Mouse (Mus musculus) neural tube, embryonic 12.5 days (tissue): ENCODE results near the gene Rplp2. TPM values are rescaled to one million over a fixed set of nuclear protein-coding genes. Genes with fewer than 3 reads are reported as not detected.

ENCODE experiments used
- ATAC-seq: fragments of 200-750 bp; cut with Nextera tagmentation; 2 replicates; pipeline ENCODE4 v1.8.0; 2017; ENCODE audit warnings: low read depth, mild to moderate bottlenecking, moderate TSS enrichment, moderate library complexity; ENCODE audit not compliant: low FRiP score
- H3K27ac ChIP-seq: fragments of 300-500 bp; sonication (generic); 2 replicates; pipeline ENCODE4 v1.5.1; 2016
- H3K27me3 ChIP-seq: fragments of 300-500 bp; sonication (generic); replicated peaks from 2 replicates; pipeline ENCODE4 v1.6.1; 2016; ENCODE audit warnings: mild to moderate bottlenecking
- H3K36me3 ChIP-seq: fragments of 300-500 bp; sonication (generic); 2 replicates; pipeline ENCODE4 v1.6.1; 2016; ENCODE audit warnings: mild to moderate bottlenecking
- H3K4me1 ChIP-seq: fragments of 300-500 bp; sonication (generic); 2 replicates; pipeline ENCODE4 v1.6.1; 2016
- H3K4me2 ChIP-seq: fragments of 300-500 bp; sonication (generic); replicated peaks from 2 replicates; pipeline ENCODE4 v1.6.1; 2016; ENCODE audit warnings: mild to moderate bottlenecking
- H3K4me3 ChIP-seq: fragments of 300-500 bp; sonication (generic); 2 replicates; pipeline ENCODE4 v1.5.1; 2016
- H3K9ac ChIP-seq: fragments of 300-500 bp; sonication (generic); 2 replicates; pipeline ENCODE4 v1.6.1; 2016; ENCODE audit warnings: mild to moderate bottlenecking
- H3K9me3 ChIP-seq: fragments of 300-500 bp; sonication (generic); 2 replicates; pipeline ENCODE4 v1.6.1; 2016; ENCODE audit warnings: mild to moderate bottlenecking
- WGBS: fragments of 180-500 bp; shearing (Covaris S2); methylation state at CpG from one replicate; pipeline ENCODE4 v1.1.7; 2016; 5-methylcytosine and 5-hydroxymethylcytosine counted together
- polyA plus RNA-seq: library from polyadenylated mRNA; unstranded; fragments of >200 nt; fragmentation: Nextera tagmentation; extraction: Ambion mirVana; gene quantifications from 2 replicates; pipeline ENCODE4 v1.2.1, GENCODE M21; 2016

Rplp2 gene
- polyA plus RNA-seq, 1 experiment from 2014 or later, result 803 TPM

DNA sequence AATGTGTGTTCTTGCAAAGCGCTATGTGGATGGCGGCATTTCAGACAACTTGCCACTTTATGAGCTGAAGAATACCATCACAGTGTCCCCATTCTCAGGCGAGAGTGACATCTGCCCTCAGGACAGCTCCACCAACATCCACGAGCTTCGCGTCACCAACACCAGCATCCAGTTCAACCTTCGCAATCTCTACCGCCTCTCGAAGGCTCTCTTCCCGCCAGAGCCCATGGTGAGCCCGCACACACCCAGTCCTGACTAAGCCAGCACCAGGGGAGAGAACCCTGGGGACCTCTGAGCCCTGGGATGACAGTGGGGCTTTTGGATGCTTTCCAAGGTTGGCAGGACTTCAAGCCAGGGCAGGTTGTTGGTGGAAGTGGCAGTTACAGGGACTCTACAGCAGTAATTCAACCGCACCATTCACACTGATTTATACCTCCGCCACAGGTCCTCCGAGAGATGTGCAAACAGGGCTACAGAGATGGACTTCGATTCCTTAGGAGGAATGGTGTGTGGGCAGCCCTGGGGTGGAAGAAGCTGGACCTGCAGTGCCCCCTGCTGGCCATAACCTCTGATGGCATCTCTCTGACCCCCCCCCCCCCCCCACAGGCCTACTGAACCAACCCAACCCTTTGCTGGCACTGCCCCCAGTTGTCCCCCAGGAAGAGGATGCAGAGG, 11.0 kb downstream of the Rplp2 start:
- H3K4me1 ChIP-seq, result peaks cover 26% of the 10 kb centered on the region
- no peaks in the 10 kb centered on the region for H3K9me3 ChIP-seq
- ATAC-seq, result no peak
- 77% methylated on average over 15 of the region's 15 CpGs for WGBS
- no peak overlapping the region for H3K27ac ChIP-seq
- peaks cover 12% of the 10 kb centered on the region for H3K36me3 ChIP-seq
- H3K4me3 ChIP-seq, result no peak overlapping the region
- H3K4me2 ChIP-seq, result no peak overlapping the region
- no peak overlapping the region for H3K9ac ChIP-seq
- H3K27me3 ChIP-seq, result peaks cover 40% of the 10 kb centered on the region

DNA sequence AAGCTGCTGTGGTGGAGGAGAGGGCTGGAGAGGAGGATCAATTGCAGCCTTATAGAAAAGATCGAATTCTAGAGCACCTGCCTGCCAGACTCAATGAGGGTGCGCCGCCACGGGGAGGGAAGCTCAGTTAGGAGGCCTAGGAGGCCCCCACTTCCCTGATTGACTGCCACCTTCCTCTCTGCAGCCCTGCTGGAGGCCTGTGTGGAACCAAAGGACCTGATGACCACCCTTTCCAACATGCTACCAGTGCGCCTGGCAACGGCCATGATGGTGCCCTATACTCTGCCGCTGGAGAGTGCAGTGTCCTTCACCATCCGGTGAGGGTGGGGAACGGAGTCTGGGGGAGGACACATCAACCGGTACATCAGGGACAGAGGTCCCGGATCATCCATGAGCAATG, 11.5 kb downstream of the Rplp2 start:
- no peaks in the 10 kb centered on the region for H3K9me3 ChIP-seq
- no peak overlapping the region for H3K4me2 ChIP-seq
- H3K36me3 ChIP-seq, result peaks cover 12% of the 10 kb centered on the region
- H3K4me1 ChIP-seq, result peaks cover 26% of the 10 kb centered on the region
- H3K4me3 ChIP-seq, result no peak overlapping the region
- peaks cover 45% of the 10 kb centered on the region for H3K27me3 ChIP-seq
- no peak for ATAC-seq
- no peak overlapping the region for H3K27ac ChIP-seq
- 92% methylated on average over 11 of the region's 11 CpGs for WGBS
- no peak overlapping the region for H3K9ac ChIP-seq

- ATAC-seq, result no peak
- H3K4me2 ChIP-seq, result no peak overlapping the region
- WGBS, result 91% methylated on average over 17 of the region's 17 CpGs
- H3K9ac ChIP-seq, result no peak overlapping the region
- H3K4me3 ChIP-seq, result no peak overlapping the region
- peaks cover 26% of the 10 kb centered on the region for H3K4me1 ChIP-seq
- H3K9me3 ChIP-seq, result no peaks in the 10 kb centered on the region
- peaks cover 12% of the 10 kb centered on the region for H3K36me3 ChIP-seq
- no peak overlapping the region for H3K27ac ChIP-seq
- H3K27me3 ChIP-seq, result peaks cover 51% of the 10 kb centered on the region
These were observed 12.1 kb downstream of the Rplp2 start for GRCm38 (mm10) chr7:141459301-141459711.

DNA sequence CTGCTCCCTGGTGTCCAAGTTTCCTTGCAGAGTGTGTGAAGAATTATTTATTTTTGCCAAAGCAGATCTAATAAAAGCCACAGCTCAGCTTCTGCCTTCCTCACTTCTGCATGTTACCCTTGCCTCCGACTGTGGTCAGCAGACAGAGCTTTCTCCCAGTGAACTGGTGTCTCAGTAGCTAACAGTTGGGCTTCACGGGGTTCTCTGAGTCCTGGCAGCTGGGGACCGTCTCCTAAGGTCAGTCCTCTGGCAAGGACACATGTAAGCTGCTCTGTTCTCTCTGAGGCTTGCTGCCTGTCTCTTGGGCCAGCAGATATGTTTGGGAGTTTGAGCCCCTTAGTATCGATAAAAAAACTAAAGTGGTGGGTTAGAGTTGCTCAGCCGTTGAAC, 12.8 kb downstream of the Rplp2 start:
- peaks cover 12% of the 10 kb centered on the region for H3K36me3 ChIP-seq
- no peak for ATAC-seq
- peaks cover 23% of the 10 kb centered on the region for H3K4me1 ChIP-seq
- H3K4me2 ChIP-seq, result no peak overlapping the region
- no peaks in the 10 kb centered on the region for H3K9me3 ChIP-seq
- H3K9ac ChIP-seq, result no peak overlapping the region
- 77% methylated on average over 5 of the region's 5 CpGs for WGBS
- H3K27ac ChIP-seq, result no peak overlapping the region
- H3K27me3 ChIP-seq, result peaks cover 58% of the 10 kb centered on the region
- H3K4me3 ChIP-seq, result no peak overlapping the region

DNA sequence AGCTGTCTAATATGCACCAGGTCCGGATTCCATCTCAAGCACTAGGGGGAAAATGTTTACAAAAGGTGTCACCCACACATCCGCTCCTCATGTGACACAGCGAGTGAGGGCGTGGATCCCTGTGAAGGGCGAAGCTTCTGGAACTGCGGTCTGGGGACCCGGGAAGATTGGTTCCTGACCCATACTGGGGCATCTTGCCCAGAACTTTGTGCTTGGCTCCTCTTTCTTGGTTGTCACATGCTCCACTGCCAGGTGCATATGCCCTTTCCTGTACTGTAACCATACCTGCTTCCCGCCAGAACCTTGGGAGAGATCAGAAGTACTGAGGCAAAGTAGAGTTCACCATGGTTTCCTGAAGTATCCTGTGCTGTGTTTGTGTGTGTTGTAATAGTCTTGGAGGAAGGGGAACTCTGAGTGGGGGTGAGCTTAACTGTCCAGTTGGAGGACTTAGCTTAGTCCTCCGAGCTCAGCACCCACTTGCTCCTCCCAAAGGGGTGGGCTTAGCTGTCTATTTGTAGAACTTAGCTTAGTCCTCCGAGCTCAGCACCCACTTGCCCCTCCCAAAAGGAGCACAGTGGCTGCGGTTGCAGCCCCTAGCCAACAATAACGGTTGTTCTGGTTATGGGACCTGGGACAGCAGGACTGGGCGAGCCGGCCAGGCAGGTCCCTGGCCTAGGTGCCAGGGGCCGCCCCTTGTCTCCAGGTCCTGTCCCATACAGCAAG, 13.4 kb downstream of the Rplp2 start, which contains the start of gene Cracr2b:
Cracr2b (plus strand) TSS at position 704 of the 723 bp plus-strand sequence.
- ATAC-seq, result no peak
- H3K4me2 ChIP-seq, result peak within 1 kb of the TSS; percentile 60
- 77% methylated on average over 15 of the region's 15 CpGs for WGBS
- no peak within 1 kb of the TSS for H3K27ac ChIP-seq
- peaks cover 23% of the 10 kb centered on the region for H3K4me1 ChIP-seq
- H3K36me3 ChIP-seq, result peaks cover 12% of the 10 kb centered on the region
- peak within 1 kb of the TSS; percentile 30 for H3K4me3 ChIP-seq
- no peaks in the 10 kb centered on the region for H3K9me3 ChIP-seq
- H3K27me3 ChIP-seq, result peaks cover 64% of the 10 kb centered on the region
- H3K9ac ChIP-seq, result peak within 1 kb of the TSS; percentile 51

DNA sequence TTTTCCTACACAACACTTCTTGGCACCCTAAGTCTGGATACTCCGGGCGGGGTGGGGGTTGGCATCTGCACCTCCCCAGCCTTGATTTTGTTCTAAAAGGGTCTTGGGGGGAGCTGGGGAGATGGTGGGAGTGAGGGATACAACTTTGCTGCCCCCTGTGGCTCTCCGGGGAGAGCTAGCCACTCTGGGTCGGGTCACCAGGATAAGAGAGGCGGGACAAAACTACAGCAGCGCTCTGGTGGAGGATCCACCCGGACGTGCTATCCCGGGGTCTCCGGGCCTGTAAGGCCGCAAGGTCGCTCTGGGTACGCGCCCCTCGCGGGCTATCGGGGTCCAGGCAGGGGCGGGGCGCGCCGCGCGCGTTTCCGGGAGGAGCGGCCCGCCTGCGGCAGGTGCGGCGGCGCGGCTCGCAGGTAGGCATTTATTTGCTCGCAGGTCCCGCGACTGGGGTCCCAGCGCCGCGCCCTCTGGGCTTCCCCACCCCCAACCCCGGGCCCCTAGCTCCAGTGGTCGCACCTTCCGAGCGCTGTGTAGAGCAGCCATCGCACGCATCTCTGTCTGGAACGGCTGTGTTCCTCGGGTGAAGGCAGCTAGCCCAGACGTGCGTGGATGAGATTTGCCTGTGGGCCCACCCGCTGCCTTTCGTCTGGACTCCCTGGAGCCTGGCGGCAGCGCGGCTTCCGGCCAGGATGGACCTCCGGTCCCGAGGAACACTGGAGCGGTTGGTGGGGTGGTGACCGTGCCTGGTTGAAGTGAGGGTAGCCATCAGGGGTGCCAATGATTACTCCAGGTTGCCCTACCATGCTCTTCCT, 14.6 kb downstream of the Rplp2 start:
- 3% methylated on average over 59 of the region's 59 CpGs for WGBS
- Histone ChIP-seq H3K4me3 (peak overlapping the region; percentile 30), H3K9me3 (no peaks in the 10 kb centered on the region), H3K36me3 (peaks cover 12% of the 10 kb centered on the region), H3K4me2 (peak overlapping the region; percentile 60), H3K9ac (peak overlapping the region; percentile 51), H3K4me1 (peaks cover 11% of the 10 kb centered on the region), H3K27ac (no peak overlapping the region), H3K27me3 (peaks cover 76% of the 10 kb centered on the region)
- no peak for ATAC-seq

GRCm38 (mm10) chr7:141462333-141462821, 15.2 kb downstream of the Rplp2 start:
- H3K27ac ChIP-seq, result no peak overlapping the region
- peak overlapping the region; percentile 60; the same call in 1 of the 2 replicates for H3K4me2 ChIP-seq
- H3K9me3 ChIP-seq, result no peaks in the 10 kb centered on the region
- no peak for ATAC-seq
- peaks cover 12% of the 10 kb centered on the region for H3K36me3 ChIP-seq
- WGBS, result 16% methylated on average over 5 of the region's 5 CpGs
- peak overlapping the region; percentile 30; the same call in 1 of the 2 replicates for H3K4me3 ChIP-seq
- H3K27me3 ChIP-seq, result peaks cover 77% of the 10 kb centered on the region
- H3K4me1 ChIP-seq, result peaks cover 11% of the 10 kb centered on the region
- peak overlapping the region; percentile 51; the same call in 1 of the 2 replicates for H3K9ac ChIP-seq

GRCm38 (mm10) chr7:141463824-141464602, 16.8 kb downstream of the Rplp2 start:
- H3K36me3 ChIP-seq, result peaks cover 8% of the 10 kb centered on the region
- H3K27me3 ChIP-seq, result peaks cover 77% of the 10 kb centered on the region
- WGBS, result 19% methylated on average over 12 of the region's 12 CpGs
- peaks cover 26% of the 10 kb centered on the region for H3K4me1 ChIP-seq
- H3K9ac ChIP-seq, result no peak overlapping the region
- H3K4me3 ChIP-seq, result 0 out of 2 replicates have a peak overlapping the region, but pooled peaks have one; percentile 1
- no peaks in the 10 kb centered on the region for H3K9me3 ChIP-seq
- H3K27ac ChIP-seq, result no peak overlapping the region
- ATAC-seq, result no peak
- H3K4me2 ChIP-seq, result peak overlapping the region; percentile 38

- Histone ChIP-seq H3K4me3 (0 out of 2 replicates have a peak overlapping the region, but pooled peaks have one; percentile 1), H3K4me1 (peaks cover 32% of the 10 kb centered on the region), H3K27me3 (peaks cover 72% of the 10 kb centered on the region), H3K27ac (no peak overlapping the region), H3K36me3 (peaks cover 8% of the 10 kb centered on the region), H3K4me2 (peak overlapping the region; percentile 38), H3K9me3 (no peaks in the 10 kb centered on the region), H3K9ac (peak overlapping the region; percentile 29; the same call in 1 of the 2 replicates)
- ATAC-seq, result no peak
- 2% methylated on average over 38 of the region's 38 CpGs for WGBS
These were observed 17.5 kb downstream of the Rplp2 start for GRCm38 (mm10) chr7:141464603-141465201.

- H3K4me1 ChIP-seq, result peaks cover 37% of the 10 kb centered on the region
- peak overlapping the region; percentile 29; the same call in 1 of the 2 replicates for H3K9ac ChIP-seq
- H3K27me3 ChIP-seq, result peaks cover 64% of the 10 kb centered on the region
- no peaks in the 10 kb centered on the region for H3K9me3 ChIP-seq
- H3K4me2 ChIP-seq, result peak overlapping the region; percentile 38
- H3K4me3 ChIP-seq, result no peak overlapping the region
- H3K27ac ChIP-seq, result no peak overlapping the region
- ATAC-seq, result no peak
- peaks cover 14% of the 10 kb centered on the region for H3K36me3 ChIP-seq
- WGBS, result 47% methylated on average over 7 of the region's 10 CpGs
These were observed 18.3 kb downstream of the Rplp2 start for GRCm38 (mm10) chr7:141465388-141466044.

- no peak overlapping the region for H3K27ac ChIP-seq
- H3K9me3 ChIP-seq, result no peaks in the 10 kb centered on the region
- no peak overlapping the region for H3K4me3 ChIP-seq
- H3K9ac ChIP-seq, result no peak overlapping the region
- peaks cover 37% of the 10 kb centered on the region for H3K4me1 ChIP-seq
- 70% methylated on average over 7 of the region's 7 CpGs for WGBS
- H3K36me3 ChIP-seq, result peaks cover 19% of the 10 kb centered on the region
- ATAC-seq, result no peak
- no peak overlapping the region for H3K4me2 ChIP-seq
- H3K27me3 ChIP-seq, result peaks cover 59% of the 10 kb centered on the region
These were observed 18.9 kb downstream of the Rplp2 start for GRCm38 (mm10) chr7:141466045-141466394.
